Mouse (Mus musculus) myocyte (in vitro differentiated cells): ENCODE data around the gene Creb5.

Experiments used
- E2F4 ChIP-seq: IDR thresholded peaks from one replicate; pipeline ENCODE4 v1.6.1; 2011; ENCODE audit warnings: mild to moderate bottlenecking, control low read depth, moderate library complexity; ENCODE audit not compliant: insufficient read depth
- MYOD1 ChIP-seq, 3 experiments: IDR thresholded peaks; one replicate each; pipeline ENCODE4 v1.6.1; 2011; ENCODE audit warnings: control low read depth in 2 of 3, low read depth in 2 of 3, mild to moderate bottlenecking in 2 of 3, moderate library complexity in 1 of 3; ENCODE audit not compliant: insufficient read length in 2 of 3, control insufficient read depth in 1 of 3
- MYOG ChIP-seq, 3 experiments: IDR thresholded peaks; one replicate each; pipeline ENCODE4 v1.6.1; 2011; ENCODE audit warnings: control low read depth in 2 of 3, low read depth in 2 of 3, mild to moderate bottlenecking in 2 of 3; ENCODE audit not compliant: insufficient read length in 2 of 3, control insufficient read depth in 1 of 3, insufficient read depth in 1 of 3
- POLR2A ChIP-seq: IDR thresholded peaks from one replicate; pipeline ENCODE4 v1.6.1; 2011; ENCODE audit warnings: low read depth, mild to moderate bottlenecking, control low read depth, moderate library complexity; ENCODE audit not compliant: insufficient read length
- SRF ChIP-seq: IDR thresholded peaks from one replicate; pipeline ENCODE4 v1.6.1; 2011; ENCODE audit warnings: low read depth; ENCODE audit not compliant: control insufficient read depth, insufficient read length
- TCF3 ChIP-seq: IDR thresholded peaks from one replicate; pipeline ENCODE4 v1.6.1; 2011; ENCODE audit warnings: low read depth, control low read depth; ENCODE audit not compliant: insufficient read length

DNA sequence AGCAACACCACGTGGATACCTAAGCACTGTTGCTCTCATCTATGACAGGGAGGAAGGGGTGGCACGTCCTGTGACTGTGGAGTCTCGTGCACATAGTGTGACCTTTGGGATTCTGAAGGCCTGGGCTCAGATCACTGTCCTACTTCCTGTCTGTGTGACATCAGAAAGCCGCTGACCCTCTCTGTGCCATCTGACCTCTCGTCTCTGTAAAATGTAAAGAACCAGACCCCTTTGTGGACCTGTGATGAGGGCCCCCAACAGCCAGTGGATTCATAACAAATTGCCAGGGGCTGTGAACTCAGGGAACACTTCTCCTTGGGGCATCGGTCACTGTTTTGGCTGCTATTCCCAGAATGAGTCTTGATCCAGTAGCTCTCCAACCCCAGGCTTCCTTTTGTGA is 289.8 kb downstream of the Creb5 start:
- TF ChIP-seq SRF (no peak), POLR2A (no peak), MYOG (IDR thresholded peaks at IDR 0.05; ENCODE audit: control insufficient read depth in 1 of 3, insufficient read depth in 1 of 3, insufficient read length in 2 of 3, low read depth in 2 of 3) (no peak), MYOD1 (IDR thresholded peaks at IDR 0.05; ENCODE audit: control insufficient read depth in 1 of 3, insufficient read length in 2 of 3, low read depth in 2 of 3) (no peak), E2F4 (no peak), TCF3 (no peak)
